Mouse (Mus musculus) lung, embryonic 14.5 days (tissue): ENCODE results near the gene S1pr3. TPM values are rescaled to one million over a fixed set of nuclear protein-coding genes. Genes with fewer than 3 reads are reported as not detected.

Source experiments
- ATAC-seq: fragments of 200-750 bp; cut with Nextera tagmentation; 2 replicates; pipeline ENCODE4 v1.8.0; 2017; ENCODE audit warnings: mild to moderate bottlenecking, moderate TSS enrichment, moderate library complexity; ENCODE audit not compliant: insufficient read depth
- DNase-seq: peaks from one replicate; pipeline ENCODE4 v3.0.0-alpha.2; 2015
- H3K27ac ChIP-seq: fragments of 300-500 bp; sonication (generic); 2 replicates; pipeline ENCODE4 v1.5.1; 2014; ENCODE audit warnings: low read depth, mild to moderate bottlenecking, moderate library complexity
- H3K27me3 ChIP-seq: fragments of 300-500 bp; sonication (generic); 2 replicates; pipeline ENCODE4 v1.6.1; 2014; ENCODE audit warnings: low read length, control low read depth; ENCODE audit not compliant: insufficient read depth
- H3K36me3 ChIP-seq: fragments of 300-500 bp; sonication (generic); 2 replicates; pipeline ENCODE4 v1.6.1; 2014; ENCODE audit warnings: control low read depth; ENCODE audit not compliant: insufficient read depth
- H3K4me1 ChIP-seq: fragments of 300-500 bp; sonication (generic); 2 replicates; pipeline ENCODE4 v1.6.1; 2014; ENCODE audit warnings: antibody characterized with exemption, control low read depth; ENCODE audit not compliant: insufficient read depth
- H3K4me2 ChIP-seq: fragments of 300-500 bp; sonication (generic); 2 replicates; pipeline ENCODE4 v1.6.1; 2014; ENCODE audit warnings: mild to moderate bottlenecking
- H3K4me3 ChIP-seq: fragments of 300-500 bp; sonication (generic); 2 replicates; pipeline ENCODE4 v1.5.1; 2014; ENCODE audit warnings: low read depth, low read length
- H3K9ac ChIP-seq: fragments of 300-500 bp; sonication (generic); 2 replicates; pipeline ENCODE4 v1.6.1; 2014
- H3K9me3 ChIP-seq: fragments of 300-500 bp; sonication (generic); 2 replicates; pipeline ENCODE4 v1.6.1; 2016; ENCODE audit warnings: low read depth, low read length, control low read depth
- CTCF ChIP-seq: IDR thresholded peaks from 2 replicates; pipeline ENCODE4 v1.5.1; 2016; ENCODE audit warnings: antibody characterized with exemption, low read depth
- WGBS: fragments of 180-500 bp; shearing (Covaris S2); extraction: QIAGEN DNeasy Blood & Tissue Kit; methylation state at CpG from one replicate; pipeline ENCODE4 v1.1.7; 2014; 5-methylcytosine and 5-hydroxymethylcytosine counted together
- polyA plus RNA-seq: library from polyadenylated mRNA; unstranded; fragments of >200 nt; fragmentation: Nextera tagmentation; extraction: Ambion mirVana; gene quantifications from 2 replicates; pipeline ENCODE4 v1.2.1, GENCODE M21; 2014

S1pr3 gene
- polyA plus RNA-seq, 1 experiment from 2014 or later = 128 TPM

- Histone ChIP-seq H3K4me1 (peaks cover 7% of the 10 kb centered on the region), H3K4me3 (no peak overlapping the region), H3K9ac (no peak overlapping the region), H3K4me2 (no peak overlapping the region), H3K27me3 (no peaks in the 10 kb centered on the region), H3K9me3 (no peaks in the 10 kb centered on the region), H3K27ac (no peak overlapping the region), H3K36me3 (no peaks in the 10 kb centered on the region)
- no peak for ATAC-seq
- DNase-seq = no peak
- no peak for TF ChIP-seq CTCF
Observed at GRCm38 (mm10) chr13:51373086-51373485, 35.4 kb upstream of the S1pr3 start.

GRCm38 (mm10) chr13:51374026-51374807, 34.2 kb upstream of the S1pr3 start:
- H3K9me3 ChIP-seq = no peaks in the 10 kb centered on the region
- ATAC-seq = no peak
- no peaks in the 10 kb centered on the region for H3K36me3 ChIP-seq
- H3K27me3 ChIP-seq = no peaks in the 10 kb centered on the region
- TF ChIP-seq CTCF = no peak
- H3K9ac ChIP-seq = no peak overlapping the region
- peak; percentile 67 for DNase-seq
- peak overlapping the region; percentile 20; the same call in 1 of the 2 replicates for H3K4me2 ChIP-seq
- no peak overlapping the region for H3K27ac ChIP-seq
- no peak overlapping the region for H3K4me3 ChIP-seq
- peaks cover 14% of the 10 kb centered on the region for H3K4me1 ChIP-seq
- 50% methylated on average over 21 of the region's 21 CpGs for WGBS

GRCm38 (mm10) chr13:51378126-51378525, 30.3 kb upstream of the S1pr3 start:
- Histone ChIP-seq H3K36me3 (no peaks in the 10 kb centered on the region), H3K27ac (peak overlapping the region; percentile 82; the same call in 1 of the 2 replicates), H3K9ac (no peak overlapping the region), H3K4me3 (no peak overlapping the region), H3K9me3 (no peaks in the 10 kb centered on the region), H3K4me2 (peak overlapping the region; percentile 50), H3K4me1 (peaks cover 25% of the 10 kb centered on the region), H3K27me3 (no peaks in the 10 kb centered on the region)
- peak; percentile 73 for DNase-seq
- WGBS = 18% methylated on average over 4 of the region's 4 CpGs
- no peak for TF ChIP-seq CTCF
- peak; percentile 29 for ATAC-seq

- H3K9me3 ChIP-seq = no peaks in the 10 kb centered on the region
- no peaks in the 10 kb centered on the region for H3K27me3 ChIP-seq
- H3K27ac ChIP-seq = peak overlapping the region; percentile 82
- no peaks in the 10 kb centered on the region for H3K36me3 ChIP-seq
- TF ChIP-seq CTCF = no peak
- ATAC-seq (no peak), DNase-seq (peak; percentile 51)
- no peak overlapping the region for H3K4me3 ChIP-seq
- peaks cover 22% of the 10 kb centered on the region for H3K4me1 ChIP-seq
- no peak overlapping the region for H3K4me2 ChIP-seq
- 14% methylated on average over 6 of the region's 6 CpGs for WGBS
- no peak overlapping the region for H3K9ac ChIP-seq
Observed at GRCm38 (mm10) chr13:51379596-51379995, 28.8 kb upstream of the S1pr3 start.

- WGBS = 38% methylated on average over 6 of the region's 6 CpGs
- H3K4me2 ChIP-seq = no peak overlapping the region
- H3K27ac ChIP-seq = no peak overlapping the region
- H3K9ac ChIP-seq = no peak overlapping the region
- no peak overlapping the region for H3K4me3 ChIP-seq
- H3K36me3 ChIP-seq = no peaks in the 10 kb centered on the region
- TF ChIP-seq CTCF = no peak
- DNase-seq = peak; percentile 74
- H3K9me3 ChIP-seq = no peaks in the 10 kb centered on the region
- peaks cover 19% of the 10 kb centered on the region for H3K4me1 ChIP-seq
- H3K27me3 ChIP-seq = no peaks in the 10 kb centered on the region
- no peak for ATAC-seq
Observed at GRCm38 (mm10) chr13:51381498-51381897, 26.9 kb upstream of the S1pr3 start.

- Histone ChIP-seq H3K4me1 (peaks cover 6% of the 10 kb centered on the region; the same call in 1 of the 2 replicates), H3K4me3 (no peak overlapping the region), H3K27ac (no peak overlapping the region), H3K36me3 (no peaks in the 10 kb centered on the region), H3K27me3 (no peaks in the 10 kb centered on the region), H3K9me3 (no peaks in the 10 kb centered on the region), H3K4me2 (no peak overlapping the region), H3K9ac (no peak overlapping the region)
- WGBS = 78% methylated on average over 2 of the region's 2 CpGs
- no peak for ATAC-seq
- no peak for DNase-seq
- no peak for TF ChIP-seq CTCF
Observed at GRCm38 (mm10) chr13:51384899-51385298, 23.5 kb upstream of the S1pr3 start.

GRCm38 (mm10) chr13:51387908-51388307, 20.5 kb upstream of the S1pr3 start:
- ATAC-seq (no peak), DNase-seq (no peak)
- 33% methylated on average over 4 of the region's 4 CpGs for WGBS
- no peak for TF ChIP-seq CTCF
- Histone ChIP-seq H3K9ac (no peak overlapping the region), H3K4me1 (0 out of 2 replicates have a peak, but pooled peaks cover 5% of the 10 kb centered on the region), H3K27ac (no peak overlapping the region), H3K4me2 (no peak overlapping the region), H3K9me3 (no peaks in the 10 kb centered on the region), H3K36me3 (no peaks in the 10 kb centered on the region), H3K4me3 (no peak overlapping the region), H3K27me3 (no peaks in the 10 kb centered on the region)
